ENCODE assay signal across 13 mouse cellular contexts in genomic region chr7:62232076-62232475, GRCm38 (mm10).
DNase-seq lines count a peak whose midpoint lies in the region; ATAC-seq and TF ChIP-seq lines count a peak whose summit lies in the region.
"Had no signal": no experiment of that assay in that cellular context is flagged by ENCODE, and none has a peak within 500 bp of the region (broad histone marks: within the 10 kb centered on the region; RNA-seq: fewer than 3 reads in every experiment).

No protein-coding gene starts in this region.

- H3K36me3 ChIP-seq in heart, embryonic 13.5 days, result no peaks in the 10 kb centered on the region
- H3K36me3 ChIP-seq in neural tube, embryonic 13.5 days, result no peaks in the 10 kb centered on the region
- no peaks in the 10 kb centered on the region for H3K36me3 ChIP-seq in limb, embryonic 14.5 days (ENCODE audit: control insufficient read depth, insufficient read depth, low read length)
- H3K36me3 ChIP-seq: liver, embryonic 12.5 days had no signal

- no peak for DNase-seq in heart, adult 9 months (ENCODE audit: low spot score in 2 of 2)
- no peak for DNase-seq in neural tube, embryonic 10.5 days (ENCODE audit: extremely low spot score, low spot score)
- peak; percentile 45 for DNase-seq in limb, embryonic 14.5 days (ENCODE audit: low spot score)
- no peak for DNase-seq in urinary bladder, postnatal 36 days (ENCODE audit: low spot score in 2 of 2)
- DNase-seq in spleen, postnatal 10 days (ENCODE audit: low spot score in 2 of 2), result no peak
- no peak for DNase-seq in Muller cell, postnatal 12 days (ENCODE audit: inconsistent ontology term)
- DNase-seq: cerebellum, adult 11-12 months; heart, adult 2 months had no signal

- H3K4me2 ChIP-seq in heart, embryonic 13.5 days, result no peak overlapping the region
- no peak overlapping the region for H3K4me2 ChIP-seq in neural tube, embryonic 13.5 days
- peak overlapping the region; percentile 25; the same call in 1 of the 2 replicates for H3K4me2 ChIP-seq in limb, embryonic 14.5 days (replicated peaks; ENCODE audit: low read depth, low read length, severe bottlenecking)
- H3K4me2 ChIP-seq: liver, embryonic 12.5 days had no signal

- no peak overlapping the region for H3K4me3 ChIP-seq in heart, embryonic 13.5 days
- no peak overlapping the region for H3K4me3 ChIP-seq in neural tube, embryonic 13.5 days
- no peak overlapping the region for H3K4me3 ChIP-seq in limb, embryonic 14.5 days (replicated peaks; ENCODE audit: low read length)
- H3K4me3 ChIP-seq: heart, adult 2 months; liver, embryonic 12.5 days had no signal

- no peak for TF ChIP-seq POLR2A in limb, embryonic 14.5 days (IDR thresholded peaks at IDR 0.05; ENCODE audit: borderline replicate concordance, extremely low read depth, insufficient read depth, insufficient read length)

- H3K9me3 ChIP-seq in heart, embryonic 13.5 days, result 0 out of 2 replicates have a peak, but pooled peaks cover 8% of the 10 kb centered on the region
- H3K9me3 ChIP-seq in neural tube, embryonic 13.5 days, result no peaks in the 10 kb centered on the region
- H3K9me3 ChIP-seq in limb, embryonic 14.5 days (ENCODE audit: control insufficient read depth, low read length), result no peaks in the 10 kb centered on the region
- H3K9me3 ChIP-seq: liver, embryonic 12.5 days had no signal

- H3K9ac ChIP-seq in heart, embryonic 13.5 days, result no peak overlapping the region
- H3K9ac ChIP-seq in neural tube, embryonic 13.5 days, result 0 out of 2 replicates have a peak overlapping the region, but pooled peaks have one; percentile 5
- no peak overlapping the region for H3K9ac ChIP-seq in limb, embryonic 14.5 days (ENCODE audit: low read depth, low read length, severe bottlenecking)
- H3K9ac ChIP-seq: liver, embryonic 12.5 days had no signal

- 46% methylated on average over 5 of the region's 5 CpGs for WGBS in heart, embryonic 13.5 days
- WGBS in neural tube, embryonic 13.5 days, result 61% methylated on average over 5 of the region's 5 CpGs
- WGBS in limb, embryonic 14.5 days, result 50% methylated on average over 5 of the region's 5 CpGs

- H3K27me3 ChIP-seq in heart, embryonic 13.5 days (replicated peaks), result no peaks in the 10 kb centered on the region
- H3K27me3 ChIP-seq in neural tube, embryonic 13.5 days, result no peaks in the 10 kb centered on the region
- no peaks in the 10 kb centered on the region for H3K27me3 ChIP-seq in limb, embryonic 14.5 days (ENCODE audit: control insufficient read depth, insufficient read depth, low read length)
- H3K27me3 ChIP-seq: CH12.LX; liver, embryonic 12.5 days had no signal

- H3K27ac ChIP-seq in heart, embryonic 13.5 days (replicated peaks), result 0 out of 2 replicates have a peak overlapping the region, but pooled peaks have one; percentile 28
- peak overlapping the region; percentile 80 for H3K27ac ChIP-seq in neural tube, embryonic 13.5 days (replicated peaks)
- H3K27ac ChIP-seq in limb, embryonic 14.5 days (replicated peaks; ENCODE audit: low read depth, low read length), result peak overlapping the region; percentile 79
- H3K27ac ChIP-seq: heart, adult 2 months; liver, embryonic 12.5 days had no signal

- no peaks in the 10 kb centered on the region for H3K4me1 ChIP-seq in heart, embryonic 13.5 days
- peaks cover 20% of the 10 kb centered on the region for H3K4me1 ChIP-seq in neural tube, embryonic 13.5 days (replicated peaks)
- peaks cover 5% of the 10 kb centered on the region; the same call in 1 of the 2 replicates for H3K4me1 ChIP-seq in limb, embryonic 14.5 days (ENCODE audit: control insufficient read depth, insufficient read depth, low read length)
- H3K4me1 ChIP-seq: liver, embryonic 12.5 days had no signal

- no peak for ATAC-seq in heart, embryonic 13.5 days (ENCODE audit: extremely low read depth, insufficient number of reproducible peaks, low FRiP score, low TSS enrichment)
- no peak for ATAC-seq in neural tube, embryonic 13.5 days (ENCODE audit: low read depth)
- peak; percentile 17; the same call in 1 of the 2 replicates for ATAC-seq in limb, embryonic 14.5 days (ENCODE audit: low FRiP score, low read depth)
- ATAC-seq: inflammation-experienced regulatory T-cells, adult 6 months; liver, embryonic 12.5 days had no signal

Comparison
In these comparisons a context has a peak if more than half of its experiments do, and no peak if none do; other contexts are left out.
1. H3K27ac ChIP-seq: peak in every context shown above with its lines; median percentile 80 in neural tube, embryonic 13.5 days; 79 in limb, embryonic 14.5 days; 28 in heart, embryonic 13.5 days.